Mouse (Mus musculus) CH12.LX (cell line): Measurements from ENCODE around the gene Tpd52l2.

ENCODE experiments used
- BHLHE40 ChIP-seq: IDR thresholded peaks from 2 replicates; pipeline ENCODE4 v1.6.1; 2011; ENCODE audit warnings: mild to moderate bottlenecking, low read depth, low read length, improper control_type of control experiment
- EP300 ChIP-seq: IDR thresholded peaks from 2 replicates; pipeline ENCODE4 v1.6.1; 2011; ENCODE audit warnings: low read length, improper control_type of control experiment
- MAX ChIP-seq: IDR thresholded peaks from 2 replicates; pipeline ENCODE4 v1.6.1; 2011; ENCODE audit warnings: low read length, improper control_type of control experiment
- MEF2A ChIP-seq: IDR thresholded peaks from 2 replicates; pipeline ENCODE4 v1.6.1; 2014; ENCODE audit warnings: low read depth, mild to moderate bottlenecking, inconsistent platforms, low read length, improper control_type of control experiment, borderline replicate concordance

GRCm38 (mm10) chr2:181520936-181521227 is 23.9 kb downstream of the Tpd52l2 start:
- no peak for TF ChIP-seq EP300
- TF ChIP-seq MAX, result no peak
- TF ChIP-seq BHLHE40, result no peak
- no peak for TF ChIP-seq MEF2A
